Mouse (Mus musculus): ENCODE measurements at regions not wholly inside any gene's neighbourhood (a gene's known extent, or its start where the extent isn't known, plus 50 kb on each side); places are given as distances from the start of the nearest gene placed in this dataset.

DNA sequence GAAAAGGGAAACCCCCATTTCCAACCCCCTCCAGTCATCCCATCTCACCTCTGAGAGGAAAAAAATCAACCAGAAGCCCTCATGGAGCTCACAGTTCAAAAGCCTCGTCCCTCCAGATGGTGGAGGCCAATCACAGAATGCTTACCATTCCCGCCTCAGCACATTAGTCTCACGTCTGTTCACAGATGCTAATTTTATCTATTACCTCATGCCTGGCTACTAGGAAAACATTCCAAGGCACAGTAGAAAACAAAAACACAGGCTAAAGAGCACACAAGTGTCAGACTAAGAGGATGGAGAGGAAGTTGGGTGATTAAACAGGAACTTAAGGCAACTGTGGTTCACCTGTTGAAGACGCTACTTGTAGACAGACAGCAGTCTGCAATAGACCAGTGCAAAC lies 54.4 kb upstream of the Vldlr start:
- WGBS: 75% methylated on average over 4 of the region's 4 CpGs
- Histone ChIP-seq H3K36me3 (no peaks in the 10 kb centered on the region), H3K9me3 (no peaks in the 10 kb centered on the region), H3K4me3 (no peak overlapping the region), H3K4me1 (replicated peaks) (no peaks in the 10 kb centered on the region), H3K9ac (no peak overlapping the region), H3K4me2 (no peak overlapping the region), H3K27ac (replicated peaks) (no peak overlapping the region), H3K27me3 (no peaks in the 10 kb centered on the region)
- no peak for ATAC-seq (ENCODE audit: low read depth)

Data from neural tube, embryonic 13.5 days (tissue).